Mouse (Mus musculus) bone marrow, adult 2 months (tissue): ENCODE data around the gene Zfp217.
A peak's percentile ranks its signal among the peaks of the same experiment; 100 is the strongest.

ENCODE experiments used
- CTCF ChIP-seq: fragments of 200-500 bp; IDR thresholded peaks from 2 replicates; pipeline ENCODE4 v1.5.1; 2011; ENCODE audit warnings: low read length, control low read depth; ENCODE audit not compliant: control insufficient read depth, insufficient read depth
- POLR2A ChIP-seq: fragments of 200-500 bp; IDR thresholded peaks from 2 replicates; pipeline ENCODE4 v1.6.1; 2011; ENCODE audit warnings: low read depth, mild to moderate bottlenecking, control low read depth, low read length, borderline replicate concordance; ENCODE audit not compliant: control insufficient read depth

DNA sequence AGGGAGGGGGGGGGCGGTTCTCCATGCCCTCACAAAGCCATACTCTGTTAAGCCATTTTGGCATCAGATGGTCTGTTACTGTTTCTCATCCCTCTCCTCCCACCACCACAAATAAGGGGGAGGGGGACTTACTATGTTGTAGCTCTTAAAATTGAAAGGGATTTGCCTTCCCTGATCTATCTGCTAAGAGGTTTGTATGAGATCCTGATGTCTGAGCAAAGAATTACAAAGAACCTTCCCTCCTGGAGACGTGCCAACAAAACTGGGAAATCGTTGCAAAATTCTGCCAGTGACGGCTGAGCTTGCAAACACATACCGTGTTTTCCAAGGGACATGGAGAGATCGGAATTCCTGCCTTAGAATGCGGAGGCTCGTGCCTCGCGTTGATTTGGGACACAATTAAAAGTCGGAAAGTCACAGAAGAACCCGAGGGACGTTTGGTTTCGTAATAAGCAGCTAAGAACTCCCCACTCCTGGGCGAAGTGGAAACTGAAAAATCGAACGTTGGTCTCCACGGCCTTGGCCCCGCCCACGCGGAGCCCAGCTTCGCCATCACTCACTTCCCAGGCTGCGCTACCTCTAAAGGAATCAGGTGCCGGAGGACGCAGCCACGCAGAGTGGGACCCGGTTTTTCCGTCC, 14.7 kb downstream of the Zfp217 start:
- TF ChIP-seq CTCF, result no peak
- TF ChIP-seq POLR2A, result peak; percentile 80; the same call in 1 of the 2 replicates
